Mouse (Mus musculus) midbrain, embryonic 14.5 days (tissue): ENCODE data around the gene Il17ra. TPM values are rescaled to one million over a fixed set of nuclear protein-coding genes. Genes with fewer than 3 reads are reported as not detected.

Experiments
- ATAC-seq: fragments of 200-750 bp; cut with Nextera tagmentation; 2 replicates; pipeline ENCODE4 v1.8.0; 2017; ENCODE audit warnings: moderate number of reproducible peaks, moderate library complexity; ENCODE audit not compliant: low FRiP score, low TSS enrichment
- DNase-seq: peaks from one replicate; pipeline ENCODE4 v3.0.0-alpha.2; 2015
- H3K27ac ChIP-seq: fragments of 300-500 bp; sonication (generic); replicated peaks from 2 replicates; pipeline ENCODE4 v1.5.1; 2014; ENCODE audit warnings: mild to moderate bottlenecking, low read depth, low read length, moderate library complexity
- H3K27me3 ChIP-seq: fragments of 300-500 bp; sonication (generic); 2 replicates; pipeline ENCODE4 v1.6.1; 2014; ENCODE audit warnings: low read length, control low read depth, mixed read lengths; ENCODE audit not compliant: control insufficient read depth, insufficient read depth
- H3K36me3 ChIP-seq: fragments of 300-500 bp; sonication (generic); 2 replicates; pipeline ENCODE4 v1.6.1; 2014; ENCODE audit warnings: low read length, control low read depth; ENCODE audit not compliant: control insufficient read depth, insufficient read depth
- H3K4me1 ChIP-seq: fragments of 300-500 bp; sonication (generic); 2 replicates; pipeline ENCODE4 v1.6.1; 2014; ENCODE audit warnings: mild to moderate bottlenecking, antibody characterized with exemption, low read length, control low read depth; ENCODE audit not compliant: control insufficient read depth, insufficient read depth
- H3K4me2 ChIP-seq: fragments of 300-500 bp; sonication (generic); 2 replicates; pipeline ENCODE4 v1.6.1; 2014; ENCODE audit warnings: mild to moderate bottlenecking, low read length, moderate library complexity
- H3K4me3 ChIP-seq: fragments of 300-500 bp; sonication (generic); replicated peaks from 2 replicates; pipeline ENCODE4 v1.5.1; 2014; ENCODE audit warnings: low read depth, low read length
- H3K9ac ChIP-seq: fragments of 300-500 bp; sonication (generic); replicated peaks from 2 replicates; pipeline ENCODE4 v1.6.1; 2014; ENCODE audit warnings: mild to moderate bottlenecking, low read length, moderate library complexity
- H3K9me3 ChIP-seq: fragments of 300-500 bp; sonication (generic); 2 replicates; pipeline ENCODE4 v1.6.1; 2016; ENCODE audit warnings: low read length, control low read depth, mixed read lengths; ENCODE audit not compliant: control insufficient read depth
- WGBS: fragments of 180-500 bp; shearing (Covaris S2); extraction: QIAGEN DNeasy Blood & Tissue Kit; methylation state at CpG from one replicate; pipeline ENCODE4 v1.1.7; 2014; 5-methylcytosine and 5-hydroxymethylcytosine counted together
- polyA plus RNA-seq: library from polyadenylated mRNA; unstranded; fragments of >200 nt; fragmentation: Nextera tagmentation; extraction: Ambion mirVana; gene quantifications from 2 replicates; pipeline ENCODE4 v1.2.1, GENCODE M21; 2014

The Il17ra gene
- polyA plus RNA-seq, 1 experiment from 2014 or later, result 2.8 TPM

GRCm38 (mm10) chr6:120468259-120468658, 5.2 kb downstream of the Il17ra start:
- 94% methylated on average over 4 of the region's 4 CpGs for WGBS

GRCm38 (mm10) chr6:120469268-120469667, 6.2 kb downstream of the Il17ra start:
- WGBS, result 73% methylated on average over 3 of the region's 3 CpGs

More at GRCm38 (mm10) chr6:120468259-120468658, 5.2 kb downstream of the Il17ra start:
- H3K4me2 ChIP-seq, result no peak overlapping the region
- H3K27me3 ChIP-seq, result peaks cover 10% of the 10 kb centered on the region
- ATAC-seq (no peak), DNase-seq (no peak)
- no peak overlapping the region for H3K4me3 ChIP-seq
- no peaks in the 10 kb centered on the region for H3K9me3 ChIP-seq
- peaks cover 19% of the 10 kb centered on the region for H3K4me1 ChIP-seq
- H3K27ac ChIP-seq, result no peak overlapping the region
- H3K9ac ChIP-seq, result no peak overlapping the region
- H3K36me3 ChIP-seq, result no peaks in the 10 kb centered on the region

GRCm38 (mm10) chr6:120469770-120470169, 6.7 kb downstream of the Il17ra start:
- Histone ChIP-seq H3K9me3 (no peaks in the 10 kb centered on the region), H3K36me3 (no peaks in the 10 kb centered on the region), H3K9ac (no peak overlapping the region), H3K27me3 (peaks cover under 1% of the 10 kb centered on the region; the same call in 1 of the 2 replicates), H3K4me3 (no peak overlapping the region), H3K4me1 (peaks cover 13% of the 10 kb centered on the region), H3K4me2 (no peak overlapping the region), H3K27ac (no peak overlapping the region)
- ATAC-seq, result no peak
- no peak for DNase-seq

More at GRCm38 (mm10) chr6:120469268-120469667, 6.2 kb downstream of the Il17ra start:
- no peaks in the 10 kb centered on the region for H3K9me3 ChIP-seq
- no peak overlapping the region for H3K9ac ChIP-seq
- H3K36me3 ChIP-seq, result no peaks in the 10 kb centered on the region
- H3K4me3 ChIP-seq, result no peak overlapping the region
- no peak overlapping the region for H3K4me2 ChIP-seq
- ATAC-seq, result no peak
- no peak for DNase-seq
- H3K4me1 ChIP-seq, result peaks cover 13% of the 10 kb centered on the region
- peaks cover 3% of the 10 kb centered on the region; the same call in 1 of the 2 replicates for H3K27me3 ChIP-seq
- H3K27ac ChIP-seq, result no peak overlapping the region

- Histone ChIP-seq H3K9me3 (no peaks in the 10 kb centered on the region), H3K4me3 (no peak overlapping the region), H3K27me3 (no peaks in the 10 kb centered on the region), H3K36me3 (no peaks in the 10 kb centered on the region), H3K4me2 (no peak overlapping the region), H3K4me1 (peaks cover 13% of the 10 kb centered on the region), H3K27ac (no peak overlapping the region), H3K9ac (no peak overlapping the region)
- no peak for DNase-seq
- WGBS, result 91% methylated on average over 1 of the region's 1 CpGs
- ATAC-seq, result no peak
These were observed 7.6 kb downstream of the Il17ra start for GRCm38 (mm10) chr6:120470666-120471065.

- DNase-seq (peak; percentile 64), ATAC-seq (peak; percentile 70)
- Histone ChIP-seq H3K4me2 (peak overlapping the region; percentile 9; the same call in 1 of the 2 replicates), H3K9ac (no peak overlapping the region; the same call in 1 of the 2 replicates), H3K9me3 (no peaks in the 10 kb centered on the region), H3K4me3 (no peak overlapping the region), H3K36me3 (no peaks in the 10 kb centered on the region), H3K27ac (peak overlapping the region; percentile 74), H3K27me3 (no peaks in the 10 kb centered on the region), H3K4me1 (peaks cover 13% of the 10 kb centered on the region)
- 3% methylated on average over 5 of the region's 5 CpGs for whole genome bisulfite sequencing
These were observed 9.0 kb downstream of the Il17ra start for GRCm38 (mm10) chr6:120471991-120472441.

- 0 out of 2 replicates have a peak overlapping the region, but pooled peaks have one; percentile 17 for H3K4me2 ChIP-seq
These were observed 9.6 kb downstream of the Il17ra start for GRCm38 (mm10) chr6:120472455-120473140.

GRCm38 (mm10) chr6:120473427-120473826, 10.4 kb downstream of the Il17ra start:
- Histone ChIP-seq H3K9me3 (no peaks in the 10 kb centered on the region), H3K9ac (no peak overlapping the region), H3K27me3 (no peaks in the 10 kb centered on the region), H3K4me2 (no peak overlapping the region), H3K36me3 (no peaks in the 10 kb centered on the region), H3K4me3 (no peak overlapping the region), H3K27ac (peak overlapping the region; percentile 74), H3K4me1 (peaks cover 13% of the 10 kb centered on the region)
- DNase-seq, result no peak
- WGBS, result 23% methylated on average over 5 of the region's 5 CpGs
- ATAC-seq, result peak; percentile 46; the same call in 1 of the 2 replicates

More at GRCm38 (mm10) chr6:120472455-120473140, 9.6 kb downstream of the Il17ra start:
- H3K27me3 ChIP-seq, result no peaks in the 10 kb centered on the region
- no peak overlapping the region; the same call in 1 of the 2 replicates for H3K9ac ChIP-seq
- no peaks in the 10 kb centered on the region for H3K36me3 ChIP-seq
- H3K4me3 ChIP-seq, result no peak overlapping the region
- ATAC-seq (peak; percentile 60), DNase-seq (no peak)
- 7% methylated on average over 8 of the region's 8 CpGs for WGBS
- H3K27ac ChIP-seq, result peak overlapping the region; percentile 74
- peaks cover 13% of the 10 kb centered on the region for H3K4me1 ChIP-seq
- H3K9me3 ChIP-seq, result no peaks in the 10 kb centered on the region

- ATAC-seq, result no peak
- no peak for DNase-seq
- Histone ChIP-seq H3K36me3 (no peaks in the 10 kb centered on the region), H3K9ac (no peak overlapping the region), H3K4me2 (no peak overlapping the region), H3K27me3 (no peaks in the 10 kb centered on the region), H3K27ac (no peak overlapping the region), H3K4me3 (no peak overlapping the region), H3K9me3 (no peaks in the 10 kb centered on the region), H3K4me1 (peaks cover 13% of the 10 kb centered on the region)
- 85% methylated on average over 8 of the region's 8 CpGs for WGBS
These were observed 12.2 kb downstream of the Il17ra start for GRCm38 (mm10) chr6:120475288-120475687.

GRCm38 (mm10) chr6:120479302-120479701, 16.3 kb downstream of the Il17ra start:
- 96% methylated on average over 2 of the region's 2 CpGs for WGBS
- Histone ChIP-seq H3K4me1 (no peaks in the 10 kb centered on the region), H3K4me2 (no peak overlapping the region), H3K27ac (no peak overlapping the region), H3K9ac (no peak overlapping the region), H3K9me3 (no peaks in the 10 kb centered on the region), H3K36me3 (no peaks in the 10 kb centered on the region), H3K27me3 (no peaks in the 10 kb centered on the region), H3K4me3 (no peak overlapping the region)
- DNase-seq (no peak), ATAC-seq (no peak)
